Mouse (Mus musculus) megakaryocyte-erythroid progenitor cell, adult 5 weeks (primary cell): Measurements from ENCODE around the gene LTO1. TPM values are rescaled to one million over a fixed set of nuclear protein-coding genes. Genes with fewer than 3 reads are reported as not detected.

ENCODE experiments used
- polyA plus RNA-seq: library from polyadenylated mRNA; stranded (reverse); fragments of >175 nt; gene quantifications from 2 replicates; pipeline ENCODE4 v1.2.3, GENCODE M21; 2012

LTO1 gene
- polyA plus RNA-seq, result 25.5 and 28.5 TPM in 2 replicates

DNA sequence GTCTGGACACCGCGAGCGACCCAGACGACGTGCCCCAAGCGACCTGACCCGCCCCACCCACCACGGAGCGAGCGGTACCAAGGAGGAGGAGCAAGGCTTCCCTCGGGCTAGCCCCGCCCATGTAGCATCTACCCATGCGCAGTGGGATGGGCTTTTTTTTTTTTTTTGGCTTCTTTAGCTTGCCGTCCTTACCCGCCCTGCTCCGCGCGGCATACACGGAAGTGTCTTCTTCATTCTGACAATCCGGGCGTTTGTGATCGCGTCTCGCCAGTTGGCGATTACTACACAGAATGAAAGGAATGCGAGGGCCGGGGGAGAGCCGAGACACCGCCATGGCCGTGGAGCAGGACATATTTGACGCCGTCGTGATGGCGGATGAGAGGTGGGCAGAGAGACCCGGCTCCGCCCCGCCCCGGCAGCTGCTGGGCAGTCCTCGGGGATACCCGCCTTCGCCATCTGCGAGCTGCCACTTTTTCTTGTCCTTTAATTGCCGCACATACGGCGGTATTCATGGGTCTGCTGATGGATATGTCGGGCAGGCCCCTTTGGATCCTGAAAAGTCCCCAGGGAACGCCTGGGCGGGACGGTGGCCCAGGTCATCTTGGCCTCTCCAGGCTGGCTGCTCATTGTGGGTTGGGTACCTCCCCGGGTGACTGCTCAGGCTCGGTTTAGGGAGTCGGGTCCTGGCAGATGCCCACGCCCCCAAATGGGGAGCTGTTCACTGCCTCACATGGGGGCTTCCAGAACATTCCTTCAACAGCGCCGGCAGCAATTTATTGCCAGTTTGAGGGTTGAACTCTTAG lies at the start of gene LTO1:
TSS of gene LTO1 (plus strand) at position 153 of the 803 bp plus-strand sequence.

DNA sequence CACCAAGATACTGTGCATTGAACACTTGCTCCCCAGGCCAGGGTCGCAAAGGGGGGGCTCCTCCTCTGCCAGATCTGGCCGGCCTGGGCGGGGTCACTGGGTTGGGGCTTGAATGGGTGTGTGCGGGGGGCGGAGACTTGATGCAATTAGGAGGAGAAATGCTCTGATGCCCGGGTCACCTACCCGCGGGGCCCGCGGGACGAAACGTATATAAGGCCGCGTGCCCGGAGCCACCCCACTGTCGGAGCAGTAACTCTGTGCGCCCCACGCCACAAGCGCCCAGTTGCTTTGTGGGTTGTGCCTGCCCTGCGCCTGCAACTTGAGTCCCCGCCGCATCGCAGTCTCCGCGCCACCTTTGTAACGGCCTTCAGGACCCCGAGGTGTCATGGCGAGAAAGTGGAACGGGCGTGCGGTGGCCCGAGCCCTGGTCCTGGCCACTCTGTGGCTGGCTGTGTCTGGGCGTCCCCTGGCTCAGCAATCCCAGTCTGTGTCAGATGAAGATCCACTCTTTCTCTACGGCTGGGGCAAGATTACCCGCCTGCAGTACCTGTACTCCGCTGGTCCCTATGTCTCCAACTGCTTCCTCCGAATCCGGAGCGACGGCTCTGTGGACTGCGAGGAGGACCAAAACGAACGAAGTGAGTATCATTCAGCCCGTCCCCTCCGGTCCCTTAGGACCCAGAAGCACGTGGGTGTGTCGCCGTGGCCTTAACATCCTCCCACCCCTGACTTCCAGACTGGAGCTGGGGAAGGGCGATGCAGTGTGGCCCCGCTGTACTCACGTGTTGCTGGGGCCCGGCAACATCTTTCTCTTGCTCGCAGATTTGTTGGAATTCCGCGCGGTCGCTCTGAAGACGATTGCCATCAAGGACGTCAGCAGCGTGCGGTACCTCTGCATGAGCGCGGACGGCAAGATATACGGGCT lies 18.3 kb upstream of the LTO1 start, which contains the start of gene Fgf15:
TSS of gene Fgf15 (plus strand) at position 238 of the 925 bp plus-strand sequence.

DNA sequence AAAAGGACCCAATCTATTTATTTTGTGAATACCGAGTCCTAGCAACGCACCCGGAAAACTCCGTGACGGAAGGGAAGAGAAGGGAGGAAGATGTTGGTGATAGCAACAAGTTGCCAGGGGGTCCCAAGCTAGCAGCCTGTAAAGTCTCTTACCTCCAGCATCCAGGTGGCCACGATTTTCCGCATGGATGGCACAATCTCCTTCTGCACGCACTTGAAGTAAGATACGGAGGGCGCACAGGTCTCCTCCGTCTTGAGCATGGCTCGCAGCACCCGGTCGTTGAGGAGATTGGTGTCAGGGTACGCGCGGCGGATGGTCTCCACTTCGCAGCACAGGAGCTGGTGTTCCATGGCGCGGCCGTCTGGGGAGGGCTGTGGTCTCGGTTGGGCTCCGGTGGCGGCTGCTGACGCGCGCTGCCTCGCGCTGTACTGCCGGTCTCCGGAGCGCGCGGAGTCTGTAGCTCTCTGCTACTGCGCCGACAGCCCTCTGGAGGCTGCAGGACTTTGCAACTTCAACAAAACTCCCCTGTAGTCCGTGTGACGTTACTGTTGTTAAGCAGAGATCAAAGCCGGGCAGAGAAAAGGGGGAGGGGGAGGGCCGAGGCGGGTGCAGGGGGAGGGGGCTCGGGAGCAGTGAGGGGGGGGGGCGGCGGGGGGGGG lies 24.6 kb downstream of the LTO1 start, which contains the start of gene Ccnd1:
TSS of gene Ccnd1 (minus strand) at position 582 of the 659 bp plus-strand sequence.

Other genes with a start within 250 kb of the LTO1 start
- 0.05 and 0.14 TPM in 2 replicates for gene Ano1, start 163.1 kb upstream of the LTO1 start, polyA plus RNA-seq
- gene Fgf3, start 77.0 kb upstream of the LTO1 start, polyA plus RNA-seq, result 6.5 TPM in 2 replicates
- gene Fgf4, start 67.7 kb upstream of the LTO1 start, polyA plus RNA-seq, result not detected in 2 replicates
- 0.04 and 0.29 TPM in 2 replicates for gene Fgf15, start 18.6 kb upstream of the LTO1 start, polyA plus RNA-seq
- 5.7 and 7.8 TPM in 2 replicates for gene Ccnd1, start 24.8 kb downstream of the LTO1 start, polyA plus RNA-seq